Mouse (Mus musculus) midbrain, embryonic 12.5 days (tissue): ENCODE results near the gene Card19. TPM values are rescaled to one million over a fixed set of nuclear protein-coding genes. Genes with fewer than 3 reads are reported as not detected.

Source experiments
- ATAC-seq: fragments of 200-750 bp; cut with Nextera tagmentation; 2 replicates; pipeline ENCODE4 v1.8.0; 2017; ENCODE audit warnings: low read depth, moderate TSS enrichment, moderate library complexity; ENCODE audit not compliant: low FRiP score
- H3K27ac ChIP-seq: fragments of 300-500 bp; sonication (generic); replicated peaks from 2 replicates; pipeline ENCODE4 v1.5.1; 2016; ENCODE audit warnings: mild to moderate bottlenecking
- H3K27me3 ChIP-seq: fragments of 300-500 bp; sonication (generic); 2 replicates; pipeline ENCODE4 v1.6.1; 2016; ENCODE audit warnings: mild to moderate bottlenecking
- H3K36me3 ChIP-seq: fragments of 300-500 bp; sonication (generic); 2 replicates; pipeline ENCODE4 v1.6.1; 2016
- H3K4me1 ChIP-seq: fragments of 300-500 bp; sonication (generic); 2 replicates; pipeline ENCODE4 v1.6.1; 2016
- H3K4me2 ChIP-seq: fragments of 300-500 bp; sonication (generic); replicated peaks from 2 replicates; pipeline ENCODE4 v1.6.1; 2016; ENCODE audit warnings: mild to moderate bottlenecking, moderate library complexity
- H3K4me3 ChIP-seq: fragments of 300-500 bp; sonication (generic); 2 replicates; pipeline ENCODE4 v1.5.1; 2016; ENCODE audit warnings: mild to moderate bottlenecking
- H3K9ac ChIP-seq: fragments of 300-500 bp; sonication (generic); replicated peaks from 2 replicates; pipeline ENCODE4 v1.6.1; 2016; ENCODE audit warnings: mild to moderate bottlenecking, moderate library complexity
- H3K9me3 ChIP-seq: fragments of 300-500 bp; sonication (generic); 2 replicates; pipeline ENCODE4 v1.6.1; 2016; ENCODE audit warnings: mild to moderate bottlenecking
- WGBS: fragments of 180-500 bp; shearing (Covaris S2); methylation state at CpG from one replicate; pipeline ENCODE4 v1.1.7; 2016; 5-methylcytosine and 5-hydroxymethylcytosine counted together
- polyA plus RNA-seq: library from polyadenylated mRNA; unstranded; fragments of >200 nt; fragmentation: Nextera tagmentation; extraction: Ambion mirVana; gene quantifications from 2 replicates; pipeline ENCODE4 v1.2.1, GENCODE M21; 2016

Gene Card19
- polyA plus RNA-seq, 1 experiment from 2014 or later, result 18.2 TPM

DNA sequence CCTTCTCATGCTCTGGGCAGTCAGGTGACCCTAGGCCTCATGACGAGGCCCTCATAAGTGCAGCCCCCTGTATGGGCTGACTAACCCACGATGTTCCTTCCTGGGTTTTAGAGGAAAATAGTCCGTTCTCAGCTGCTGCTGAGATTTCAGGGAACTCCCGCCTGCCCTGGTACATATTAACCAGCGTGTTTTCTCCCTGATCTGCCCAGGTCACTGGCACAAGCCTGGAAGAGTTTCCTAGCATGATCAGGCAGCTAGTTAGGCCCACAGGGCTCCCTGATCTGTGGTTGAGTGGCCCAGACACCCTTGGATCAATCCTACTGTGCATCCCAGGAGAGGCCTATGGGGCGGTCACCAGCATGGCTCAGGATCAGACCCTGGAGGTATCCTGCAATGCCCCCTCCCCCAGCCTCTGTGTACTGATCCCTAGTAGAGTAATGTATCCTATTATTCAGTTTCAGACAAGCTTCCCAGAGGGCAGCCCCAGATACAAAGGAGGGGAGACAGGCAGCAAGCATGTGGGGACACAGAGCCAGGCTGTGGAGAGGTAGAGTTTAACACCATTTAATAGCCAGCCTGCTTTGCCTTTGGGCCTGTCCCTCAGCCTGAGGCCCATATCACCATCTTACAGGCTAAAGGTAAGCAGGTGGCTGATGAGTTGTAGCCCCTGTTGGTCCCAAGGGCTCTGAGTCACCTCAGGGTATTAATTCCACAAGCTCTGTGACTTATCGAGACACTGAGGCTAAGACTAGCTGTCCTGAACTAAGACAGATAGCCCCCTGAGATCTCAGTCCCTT, 24.8 kb downstream of the Card19 start:
- Histone ChIP-seq H3K4me1 (peaks cover 29% of the 10 kb centered on the region), H3K27ac (no peak overlapping the region), H3K9me3 (no peaks in the 10 kb centered on the region), H3K4me2 (no peak overlapping the region), H3K27me3 (peaks cover 29% of the 10 kb centered on the region), H3K9ac (no peak overlapping the region), H3K4me3 (no peak overlapping the region), H3K36me3 (no peaks in the 10 kb centered on the region)
- no peak for ATAC-seq
- 79% methylated on average over 7 of the region's 7 CpGs for WGBS

DNA sequence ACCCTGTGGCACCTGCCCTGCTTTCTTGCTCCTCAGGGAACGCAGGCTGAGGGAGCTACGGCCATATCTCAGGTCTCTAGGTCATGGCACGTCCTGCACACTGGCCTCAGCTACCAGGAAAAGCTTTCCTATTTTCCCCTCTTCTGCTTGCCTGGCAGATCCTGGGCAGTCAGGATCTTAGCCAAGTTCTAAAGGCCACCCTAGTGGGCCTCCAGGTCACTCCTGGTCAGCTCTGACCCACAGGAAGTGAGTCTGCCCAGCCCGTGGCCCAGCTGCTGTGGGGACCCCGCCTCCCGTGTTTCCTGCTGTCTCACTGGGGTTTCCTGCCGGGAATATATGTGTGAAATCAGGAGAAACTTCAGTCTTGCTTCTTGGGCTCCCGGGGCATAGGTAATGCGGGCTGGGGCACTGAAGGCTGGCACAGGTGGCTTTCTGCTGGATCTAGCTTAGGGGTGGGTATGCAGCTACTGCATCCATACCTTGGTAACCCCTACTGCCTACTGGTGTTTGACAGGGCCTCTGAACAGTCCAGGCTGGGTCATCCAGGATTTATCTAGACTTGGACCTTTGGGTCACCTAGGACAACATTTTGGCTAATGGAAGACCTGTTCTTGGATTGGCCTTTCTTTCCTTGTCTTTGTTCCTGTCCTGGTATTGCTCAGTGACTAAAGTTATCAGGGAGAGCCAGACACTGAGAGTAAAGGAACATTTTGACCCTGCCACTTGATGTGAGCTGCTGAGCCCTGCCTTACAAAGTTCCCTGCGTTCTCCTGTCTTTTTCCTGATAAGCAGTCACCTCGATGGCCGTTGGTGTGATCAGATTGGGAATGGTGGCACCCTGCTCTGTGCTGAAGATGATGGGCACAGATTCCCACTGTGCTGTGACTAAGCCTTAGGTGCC, 25.6 kb downstream of the Card19 start:
- no peak for ATAC-seq
- Histone ChIP-seq H3K27me3 (peaks cover 34% of the 10 kb centered on the region), H3K9ac (no peak overlapping the region), H3K36me3 (no peaks in the 10 kb centered on the region), H3K27ac (no peak overlapping the region), H3K4me1 (peaks cover 29% of the 10 kb centered on the region), H3K4me2 (no peak overlapping the region), H3K4me3 (no peak overlapping the region), H3K9me3 (no peaks in the 10 kb centered on the region)
- WGBS, result 81% methylated on average over 12 of the region's 12 CpGs

DNA sequence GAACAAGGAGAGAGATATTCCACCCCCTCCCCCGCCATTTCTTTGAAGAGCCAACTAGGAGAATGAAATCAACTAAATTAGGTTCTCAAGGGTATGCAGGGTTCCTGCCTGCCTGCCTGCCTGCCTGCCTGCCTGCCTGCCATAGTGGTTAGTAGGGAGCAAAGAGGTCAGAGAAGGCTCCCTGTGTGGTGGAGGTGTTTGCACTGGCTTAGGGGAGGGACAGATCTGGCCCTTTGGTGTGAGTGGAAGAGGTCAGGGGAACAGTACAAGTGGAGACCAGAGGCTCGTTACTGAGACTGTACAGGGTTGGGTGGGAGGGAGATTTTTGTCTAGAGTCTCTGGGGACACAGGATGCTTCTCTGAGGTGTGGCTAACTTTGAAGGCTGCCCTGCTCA, 26.9 kb downstream of the Card19 start:
- no peak overlapping the region for H3K9ac ChIP-seq
- H3K4me3 ChIP-seq, result no peak overlapping the region
- ATAC-seq, result no peak
- no peak overlapping the region for H3K27ac ChIP-seq
- H3K9me3 ChIP-seq, result no peaks in the 10 kb centered on the region
- H3K4me1 ChIP-seq, result peaks cover 29% of the 10 kb centered on the region
- no peaks in the 10 kb centered on the region for H3K36me3 ChIP-seq
- no peak overlapping the region for H3K4me2 ChIP-seq
- WGBS, result 53% methylated on average over 2 of the region's 2 CpGs
- peaks cover 34% of the 10 kb centered on the region for H3K27me3 ChIP-seq

- peak overlapping the region; percentile 58 for H3K9ac ChIP-seq
- H3K4me2 ChIP-seq, result peak overlapping the region; percentile 99
- H3K4me1 ChIP-seq, result peaks cover 29% of the 10 kb centered on the region
- no peaks in the 10 kb centered on the region for H3K36me3 ChIP-seq
- H3K27ac ChIP-seq, result no peak overlapping the region
- H3K27me3 ChIP-seq, result peaks cover 34% of the 10 kb centered on the region
- peak overlapping the region; percentile 66 for H3K4me3 ChIP-seq
- ATAC-seq, result peak; percentile 25; the same call in 1 of the 2 replicates
- H3K9me3 ChIP-seq, result no peaks in the 10 kb centered on the region
- 27% methylated on average over 15 of the region's 15 CpGs for WGBS
Measured at GRCm38 (mm10) chr13:49188219-49188965, 27.4 kb downstream of the Card19 start.

DNA sequence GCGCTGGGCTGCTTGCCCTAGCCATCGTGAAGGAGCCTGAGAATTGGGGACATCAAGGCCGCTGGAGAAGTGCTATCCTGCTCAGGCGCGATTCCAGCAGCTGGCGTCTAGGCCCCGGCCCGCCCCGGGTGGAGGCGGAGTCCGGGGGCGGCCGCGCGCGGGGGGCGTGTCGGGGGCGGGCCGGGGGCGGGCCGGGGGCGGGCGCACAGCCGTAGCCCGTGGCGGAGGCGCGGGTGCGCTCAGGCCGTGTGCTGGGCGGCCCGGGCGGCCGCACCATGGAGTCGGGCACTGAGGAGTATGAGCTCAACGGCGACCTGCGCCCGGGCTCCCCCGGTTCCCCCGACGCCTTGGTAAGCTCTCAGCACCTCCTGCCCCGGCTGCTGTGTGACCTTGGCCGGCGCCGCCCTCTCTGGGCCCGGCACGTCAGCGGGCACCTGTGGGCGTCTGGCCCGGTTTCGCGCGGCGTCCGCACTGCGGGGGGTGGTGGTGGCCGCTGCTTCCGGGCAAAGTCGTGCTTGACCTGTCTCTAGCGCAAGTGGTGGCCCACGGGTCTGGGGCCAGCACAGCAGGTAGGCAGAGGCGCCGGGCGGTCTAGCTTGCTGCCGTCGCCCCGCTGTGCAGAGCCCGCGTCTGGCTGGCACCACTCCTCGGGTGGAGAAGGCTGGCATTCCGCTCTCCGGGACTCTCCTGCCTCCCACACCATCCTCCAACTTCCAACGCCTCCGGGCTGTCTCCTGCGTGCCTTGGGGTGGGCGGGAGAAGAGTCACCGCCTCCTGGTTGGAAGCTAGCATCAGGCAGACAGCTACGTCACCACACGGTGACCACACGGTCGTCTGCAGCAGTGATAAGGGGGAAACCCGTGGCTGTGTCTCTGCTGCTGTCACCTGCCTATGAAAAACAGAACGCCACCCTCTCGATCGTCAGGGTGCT, 28.3 kb downstream of the Card19 start, which contains the start of gene Ninj1:
Ninj1 (plus strand) TSS at position 198 of the 931 bp plus-strand sequence.
- H3K27ac ChIP-seq, result no peak within 1 kb of the TSS
- H3K4me2 ChIP-seq, result peak within 1 kb of the TSS; percentile 99
- under 1% methylated on average over 83 of the region's 87 CpGs for WGBS
- peak within 1 kb of the TSS; percentile 58 for H3K9ac ChIP-seq
- H3K4me3 ChIP-seq, result peak within 1 kb of the TSS; percentile 66
- ATAC-seq, result peak; percentile 92
- no peaks in the 10 kb centered on the region for H3K36me3 ChIP-seq
- H3K4me1 ChIP-seq, result peaks cover 32% of the 10 kb centered on the region
- H3K27me3 ChIP-seq, result peaks cover 37% of the 10 kb centered on the region
- H3K9me3 ChIP-seq, result no peaks in the 10 kb centered on the region

- Histone ChIP-seq H3K4me2 (peak overlapping the region; percentile 99), H3K9ac (peak overlapping the region; percentile 58), H3K4me1 (peaks cover 31% of the 10 kb centered on the region), H3K27ac (no peak overlapping the region), H3K36me3 (no peaks in the 10 kb centered on the region), H3K27me3 (peaks cover 41% of the 10 kb centered on the region), H3K4me3 (peak overlapping the region; percentile 66), H3K9me3 (no peaks in the 10 kb centered on the region)
- WGBS, result 14% methylated on average over 11 of the region's 11 CpGs
- ATAC-seq, result peak; percentile 31
Measured at GRCm38 (mm10) chr13:49186798-49187287, 29.0 kb downstream of the Card19 start.

GRCm38 (mm10) chr13:49183646-49184045, 32.2 kb downstream of the Card19 start:
- H3K9ac ChIP-seq, result no peak overlapping the region
- no peaks in the 10 kb centered on the region for H3K36me3 ChIP-seq
- peaks cover 18% of the 10 kb centered on the region for H3K4me1 ChIP-seq
- H3K27ac ChIP-seq, result no peak overlapping the region
- ATAC-seq, result no peak
- WGBS, result 65% methylated on average over 5 of the region's 5 CpGs
- peaks cover 32% of the 10 kb centered on the region for H3K27me3 ChIP-seq
- no peaks in the 10 kb centered on the region for H3K9me3 ChIP-seq
- no peak overlapping the region for H3K4me3 ChIP-seq
- no peak overlapping the region for H3K4me2 ChIP-seq

DNA sequence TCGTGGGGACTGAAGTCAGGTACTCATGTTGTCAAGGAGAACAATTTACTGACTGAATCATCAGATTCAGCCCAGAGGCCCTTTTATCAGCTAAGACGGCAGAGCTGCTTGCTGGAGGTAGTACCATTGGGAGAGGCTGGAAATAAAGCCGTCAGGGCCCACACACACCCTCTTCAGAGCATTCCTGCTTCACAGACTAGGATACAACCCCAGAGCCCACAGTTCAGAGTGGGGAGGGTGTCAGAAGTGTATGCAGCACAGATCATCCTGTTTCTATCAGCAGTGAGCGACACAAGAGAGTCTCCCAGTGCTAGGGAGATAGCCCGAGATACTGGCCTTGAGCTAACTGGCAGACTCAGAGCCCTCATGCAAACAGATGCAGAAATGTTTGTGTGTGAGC, 32.7 kb downstream of the Card19 start:
- no peak for ATAC-seq
- Histone ChIP-seq H3K36me3 (no peaks in the 10 kb centered on the region), H3K9ac (no peak overlapping the region), H3K27ac (no peak overlapping the region), H3K9me3 (no peaks in the 10 kb centered on the region), H3K4me2 (no peak overlapping the region), H3K27me3 (peaks cover 27% of the 10 kb centered on the region), H3K4me3 (no peak overlapping the region), H3K4me1 (peaks cover 15% of the 10 kb centered on the region)
- 55% methylated on average over 5 of the region's 5 CpGs for WGBS

GRCm38 (mm10) chr13:49181411-49181984, 34.3 kb downstream of the Card19 start:
- H3K4me2 ChIP-seq, result no peak overlapping the region
- 0 out of 2 replicates have a peak, but pooled peaks cover 3% of the 10 kb centered on the region for H3K4me1 ChIP-seq
- H3K9me3 ChIP-seq, result no peaks in the 10 kb centered on the region
- no peak overlapping the region for H3K4me3 ChIP-seq
- no peak overlapping the region for H3K9ac ChIP-seq
- 89% methylated on average over 3 of the region's 3 CpGs for WGBS
- H3K27me3 ChIP-seq, result peaks cover 16% of the 10 kb centered on the region
- no peak overlapping the region for H3K27ac ChIP-seq
- no peak for ATAC-seq
- H3K36me3 ChIP-seq, result no peaks in the 10 kb centered on the region

DNA sequence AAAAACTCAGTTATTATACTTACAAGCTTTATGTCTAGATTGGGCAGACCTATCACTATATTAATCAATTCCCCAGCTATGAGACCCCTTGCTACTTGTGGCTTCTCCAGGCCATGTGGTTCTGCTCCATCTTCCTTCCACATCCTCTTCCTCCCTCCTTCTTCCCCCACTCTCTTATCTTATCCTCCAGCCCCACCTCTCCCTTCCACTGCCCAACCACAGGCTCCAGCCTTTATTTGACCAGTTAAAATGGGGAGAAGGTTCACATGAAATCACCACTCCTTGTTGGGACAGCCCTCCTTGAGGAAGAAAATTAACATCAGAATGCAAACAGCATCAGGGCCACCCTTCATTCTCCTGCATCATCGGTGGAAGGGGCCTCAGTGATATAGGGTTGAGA, 35.1 kb downstream of the Card19 start:
- no peaks in the 10 kb centered on the region for H3K36me3 ChIP-seq
- no peak overlapping the region for H3K9ac ChIP-seq
- H3K27ac ChIP-seq, result no peak overlapping the region
- peaks cover 9% of the 10 kb centered on the region; the same call in 1 of the 2 replicates for H3K27me3 ChIP-seq
- WGBS, result 67% methylated on average over 1 of the region's 1 CpGs
- no peak for ATAC-seq
- no peak overlapping the region for H3K4me2 ChIP-seq
- H3K4me1 ChIP-seq, result 0 out of 2 replicates have a peak, but pooled peaks cover 3% of the 10 kb centered on the region
- H3K4me3 ChIP-seq, result no peak overlapping the region
- no peaks in the 10 kb centered on the region for H3K9me3 ChIP-seq
